Mouse (Mus musculus) heart, embryonic 10.5 days (tissue): ENCODE results near the gene Synj1. TPM values are rescaled to one million over a fixed set of nuclear protein-coding genes. Genes with fewer than 3 reads are reported as not detected.
A peak's percentile ranks its signal among the peaks of the same experiment; 100 is the strongest.

Experiments
- DNase-seq: peaks from one replicate; pipeline ENCODE4 v3.0.0-alpha.2; 2017; ENCODE audit warnings: low spot score
- H3K27ac ChIP-seq: fragments of 300-500 bp; sonication (generic); 2 replicates; pipeline ENCODE4 v1.5.1; 2016; ENCODE audit warnings: mild to moderate bottlenecking
- H3K27me3 ChIP-seq: fragments of 300-500 bp; sonication (generic); 2 replicates; pipeline ENCODE4 v1.6.1; 2016; ENCODE audit warnings: mild to moderate bottlenecking; ENCODE audit not compliant: poor library complexity, insufficient read depth, severe bottlenecking
- H3K36me3 ChIP-seq: fragments of 300-500 bp; sonication (generic); 2 replicates; pipeline ENCODE4 v1.6.1; 2016; ENCODE audit warnings: mild to moderate bottlenecking, moderate library complexity
- H3K4me1 ChIP-seq: fragments of 300-500 bp; sonication (generic); 2 replicates; pipeline ENCODE4 v1.6.1; 2016; ENCODE audit warnings: mild to moderate bottlenecking
- H3K4me3 ChIP-seq: fragments of 300-500 bp; sonication (generic); 2 replicates; pipeline ENCODE4 v1.5.1; 2016; ENCODE audit warnings: mild to moderate bottlenecking, moderate library complexity
- H3K9me3 ChIP-seq: fragments of 300-500 bp; sonication (generic); 2 replicates; pipeline ENCODE4 v1.6.1; 2016; ENCODE audit warnings: mild to moderate bottlenecking, moderate library complexity
- WGBS: fragments of 180-500 bp; shearing (Covaris S2); methylation state at CpG from one replicate; pipeline ENCODE4 v1.1.7; 2016; 5-methylcytosine and 5-hydroxymethylcytosine counted together
- polyA plus RNA-seq: library from polyadenylated mRNA; unstranded; fragments of >200 nt; fragmentation: Nextera tagmentation; extraction: Ambion mirVana; gene quantifications from 2 replicates; pipeline ENCODE4 v1.2.1, GENCODE M21; 2016

The Synj1 gene
- polyA plus RNA-seq, 1 experiment from 2014 or later: 14.3 TPM

DNA sequence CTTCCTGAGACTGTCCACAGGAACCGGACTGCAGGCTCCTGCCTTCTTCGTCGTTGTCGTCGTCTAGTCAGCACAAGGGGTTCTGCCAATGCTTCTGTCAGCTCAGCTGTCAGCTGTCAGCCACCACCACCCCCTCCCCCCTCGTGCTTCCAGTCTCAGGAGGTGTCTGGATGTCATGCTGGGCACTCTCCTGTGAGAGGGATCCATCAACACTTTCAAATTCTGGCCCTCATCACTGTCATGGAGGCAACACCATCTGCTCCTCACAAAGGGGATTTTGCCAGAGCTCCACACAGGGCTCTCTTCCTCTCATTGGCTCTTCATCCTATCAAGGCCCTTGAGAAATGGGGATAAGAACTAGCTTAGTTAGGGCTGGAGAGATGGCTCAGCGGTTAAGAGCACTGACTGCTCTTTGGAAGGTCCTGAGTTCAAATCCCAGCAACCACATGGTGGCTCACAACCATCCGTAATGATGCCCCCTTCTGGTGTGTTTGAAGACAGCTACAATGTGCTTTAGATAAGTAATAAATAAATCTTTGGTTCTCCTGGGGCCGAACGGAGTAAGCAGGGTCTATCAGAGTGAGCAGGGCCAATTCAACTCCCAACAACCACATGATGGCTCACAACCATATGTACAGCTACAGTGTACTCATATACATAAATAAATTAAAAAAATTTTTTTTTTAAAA lies 89.5 kb downstream of the Synj1 start:
- Histone ChIP-seq H3K4me3 (no peak overlapping the region), H3K9me3 (peaks cover 3% of the 10 kb centered on the region; the same call in 1 of the 2 replicates), H3K4me1 (peaks cover 22% of the 10 kb centered on the region), H3K27me3 (peaks cover 28% of the 10 kb centered on the region), H3K27ac (no peak overlapping the region), H3K36me3 (peaks cover 12% of the 10 kb centered on the region)
- peak; percentile 94 for DNase-seq
- WGBS: 25% methylated on average over 10 of the region's 10 CpGs

DNA sequence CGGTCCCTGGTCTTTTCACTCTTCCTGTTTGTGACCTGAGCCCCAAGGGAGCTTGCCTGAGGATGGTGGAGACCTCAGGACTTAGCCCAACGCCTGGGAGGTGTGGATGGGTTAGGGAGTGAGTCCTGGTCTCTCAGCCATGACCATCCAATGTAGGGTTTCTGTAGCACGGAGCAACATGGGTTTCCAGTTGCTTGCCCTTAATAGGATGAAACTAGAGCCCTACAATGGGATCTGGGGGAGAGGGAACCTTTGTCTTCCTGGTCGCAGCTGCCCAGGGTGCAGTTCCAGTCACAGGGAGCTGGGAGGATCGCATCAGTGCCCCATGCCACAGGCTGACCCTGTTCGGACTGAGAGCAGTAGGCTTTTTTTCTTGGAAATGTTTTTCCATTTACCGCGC lies 94.0 kb downstream of the Synj1 start:
- WGBS: 75% methylated on average over 8 of the region's 8 CpGs
- Histone ChIP-seq H3K36me3 (no peaks in the 10 kb centered on the region), H3K9me3 (peaks cover 3% of the 10 kb centered on the region; the same call in 1 of the 2 replicates), H3K4me3 (no peak overlapping the region), H3K4me1 (peaks cover 16% of the 10 kb centered on the region), H3K27ac (0 out of 2 replicates have a peak overlapping the region, but pooled peaks have one; percentile 42), H3K27me3 (peaks cover 24% of the 10 kb centered on the region)
- DNase-seq: no peak

DNA sequence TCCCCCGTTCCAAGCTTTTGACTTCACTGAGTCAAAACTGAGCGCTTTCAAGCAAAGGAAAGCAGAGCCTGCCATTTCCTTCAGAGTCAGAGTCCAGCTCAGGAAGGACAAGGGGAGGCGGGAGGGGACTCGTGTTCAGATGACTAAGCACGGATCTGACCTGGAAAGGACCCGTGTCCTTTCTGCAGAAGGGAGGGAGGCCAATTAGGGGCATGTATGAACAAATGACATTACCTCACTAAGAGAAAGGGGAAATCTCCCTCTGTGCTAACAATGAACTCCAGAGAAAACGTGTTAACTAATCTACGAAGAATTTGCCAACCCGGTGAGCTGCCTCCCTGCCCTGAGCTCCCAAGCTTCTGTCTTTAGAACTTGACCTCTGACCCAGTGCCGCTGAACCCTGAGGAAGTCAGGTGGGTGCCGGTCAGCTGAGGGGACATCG lies 95.0 kb downstream of the Synj1 start:
- 32% methylated on average over 12 of the region's 12 CpGs for WGBS
- no peak for DNase-seq
- Histone ChIP-seq H3K36me3 (no peaks in the 10 kb centered on the region), H3K27me3 (peaks cover 27% of the 10 kb centered on the region), H3K27ac (peak overlapping the region; percentile 47), H3K4me1 (peaks cover 13% of the 10 kb centered on the region), H3K9me3 (peaks cover 3% of the 10 kb centered on the region; the same call in 1 of the 2 replicates), H3K4me3 (no peak overlapping the region)

DNA sequence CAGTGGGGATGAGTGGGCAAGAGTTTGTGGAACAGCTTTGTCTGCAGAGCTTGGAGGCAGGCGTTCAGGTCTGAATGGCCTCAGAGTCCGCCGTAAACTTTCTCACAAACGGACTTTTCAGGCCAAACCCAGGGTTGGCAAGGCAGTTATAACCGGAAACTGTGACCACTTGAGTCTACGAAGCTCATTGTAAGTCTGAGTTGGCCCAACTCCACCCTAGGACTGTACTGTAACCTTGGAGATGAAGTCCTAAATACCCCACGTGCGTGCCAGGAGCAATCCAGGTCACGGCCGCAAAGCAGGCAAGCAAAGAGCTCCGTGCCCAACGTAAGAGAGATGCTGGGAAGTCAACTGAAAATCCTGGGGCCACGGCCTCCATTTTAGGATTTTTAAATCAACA lies 99.3 kb downstream of the Synj1 start:
- DNase-seq: no peak
- Histone ChIP-seq H3K27ac (no peak overlapping the region), H3K27me3 (peaks cover 29% of the 10 kb centered on the region), H3K4me3 (no peak overlapping the region), H3K36me3 (no peaks in the 10 kb centered on the region), H3K9me3 (no peaks in the 10 kb centered on the region), H3K4me1 (peaks cover 23% of the 10 kb centered on the region)
- WGBS: 91% methylated on average over 13 of the region's 13 CpGs

DNA sequence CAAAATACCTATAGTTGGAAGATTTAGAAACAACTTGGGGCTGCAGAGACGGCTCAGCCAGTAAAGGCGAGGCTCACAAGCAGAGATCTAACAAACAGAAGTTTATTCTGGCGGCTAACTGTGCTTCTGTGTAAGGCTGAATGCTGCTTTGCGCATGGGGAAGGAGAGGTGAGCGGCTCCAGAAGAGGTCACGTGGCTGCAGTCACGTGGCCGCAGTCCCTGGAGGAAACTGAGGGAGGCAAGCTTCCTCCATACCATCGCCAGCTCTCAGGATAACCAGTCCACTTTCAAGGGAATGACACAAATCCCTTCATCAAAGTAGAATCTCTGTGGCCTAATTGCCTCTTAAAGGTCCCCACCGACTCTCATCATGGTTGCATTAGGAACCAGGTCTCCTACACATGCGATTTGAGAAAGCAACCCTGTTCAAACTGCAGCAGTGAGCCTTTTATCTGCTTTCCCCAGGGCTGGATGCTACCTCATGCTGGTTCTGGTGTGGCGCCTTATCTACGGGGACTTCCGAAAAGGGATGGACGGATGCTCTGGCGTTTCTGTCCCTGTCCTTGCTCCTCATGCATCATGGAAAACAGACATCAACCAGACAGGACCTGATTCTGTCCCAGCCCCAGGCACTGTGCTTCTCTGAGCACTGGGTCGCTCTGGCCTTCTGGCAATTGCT lies 100.1 kb downstream of the Synj1 start:
- Histone ChIP-seq H3K27ac (no peak overlapping the region), H3K27me3 (peaks cover 26% of the 10 kb centered on the region; the same call in 1 of the 2 replicates), H3K4me3 (no peak overlapping the region), H3K9me3 (no peaks in the 10 kb centered on the region), H3K4me1 (peaks cover 19% of the 10 kb centered on the region), H3K36me3 (no peaks in the 10 kb centered on the region)
- DNase-seq: no peak
- 64% methylated on average over 17 of the region's 17 CpGs for WGBS

DNA sequence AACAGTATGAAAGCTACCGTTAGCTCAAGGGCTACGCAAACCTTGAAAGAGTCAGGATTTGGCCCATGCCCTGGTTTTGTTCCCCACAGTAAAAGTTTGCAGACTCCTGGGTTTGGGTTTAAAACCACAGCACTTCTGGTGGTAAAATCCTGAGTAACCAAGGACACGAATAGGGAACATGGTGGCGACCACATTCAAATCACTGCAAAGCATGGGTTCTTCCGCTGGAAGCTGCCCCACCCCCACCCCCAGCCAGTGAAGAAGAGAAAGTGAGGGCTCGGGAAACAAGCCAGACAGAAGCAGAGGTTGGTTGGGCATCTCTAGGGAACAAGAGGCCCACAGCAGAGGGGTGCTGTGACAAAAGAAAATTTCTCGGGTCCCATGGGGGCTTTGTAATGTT lies 103.9 kb downstream of the Synj1 start:
- DNase-seq: no peak
- Histone ChIP-seq H3K27me3 (peaks cover 26% of the 10 kb centered on the region; the same call in 1 of the 2 replicates), H3K4me1 (peaks cover 31% of the 10 kb centered on the region), H3K36me3 (no peaks in the 10 kb centered on the region), H3K27ac (no peak overlapping the region), H3K4me3 (no peak overlapping the region), H3K9me3 (no peaks in the 10 kb centered on the region)
- WGBS: 62% methylated on average over 7 of the region's 7 CpGs

DNA sequence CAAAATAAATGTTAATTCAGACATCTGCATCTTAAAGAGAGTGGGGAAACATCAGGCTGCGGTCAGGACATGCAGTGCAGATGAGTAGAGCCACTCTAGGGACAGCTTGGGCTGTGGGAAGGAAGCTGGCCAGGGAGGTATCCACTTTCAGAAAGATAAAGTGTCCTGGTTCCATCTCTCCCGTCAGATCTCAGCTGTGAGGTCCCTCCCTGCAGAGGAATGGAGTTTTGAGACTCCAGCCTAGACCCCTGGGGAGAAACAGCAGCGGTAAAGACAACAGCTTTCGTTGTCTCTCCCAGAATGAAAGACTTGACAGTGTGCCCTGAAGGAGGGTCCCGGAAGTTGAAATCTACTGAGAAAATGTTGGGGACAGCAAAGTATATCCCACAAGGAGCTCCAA lies 107.8 kb downstream of the Synj1 start:
- 26% methylated on average over 5 of the region's 5 CpGs for WGBS
- no peak overlapping the region for H3K4me3 ChIP-seq
- peaks cover 5% of the 10 kb centered on the region; the same call in 1 of the 2 replicates for H3K27me3 ChIP-seq
- H3K27ac ChIP-seq: no peak overlapping the region
- H3K36me3 ChIP-seq: no peaks in the 10 kb centered on the region
- DNase-seq: no peak
- H3K9me3 ChIP-seq: no peaks in the 10 kb centered on the region
- peaks cover 22% of the 10 kb centered on the region for H3K4me1 ChIP-seq

DNA sequence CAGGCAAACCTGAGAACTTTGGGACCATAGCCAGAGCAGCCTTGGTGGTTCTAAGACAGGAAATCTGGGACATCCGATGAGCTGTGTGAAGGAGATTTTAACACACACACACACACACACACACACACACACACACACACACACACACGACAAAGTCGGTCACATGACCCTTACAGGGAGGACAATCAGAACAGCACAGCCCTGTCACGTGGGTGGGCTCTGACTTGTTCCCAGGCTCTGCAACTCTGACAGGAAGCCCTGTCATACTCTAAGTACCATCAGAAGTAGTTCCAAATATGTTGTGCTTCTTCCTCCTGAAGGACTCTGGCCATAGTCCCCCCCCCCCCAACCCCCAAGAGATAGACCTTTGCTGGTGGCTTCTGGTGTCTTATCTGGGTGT lies 109.7 kb downstream of the Synj1 start:
- no peak for DNase-seq
- H3K36me3 ChIP-seq: no peaks in the 10 kb centered on the region
- no peak overlapping the region for H3K27ac ChIP-seq
- WGBS: 50% methylated on average over 4 of the region's 4 CpGs
- H3K4me3 ChIP-seq: no peak overlapping the region
- H3K4me1 ChIP-seq: peaks cover 22% of the 10 kb centered on the region
- no peaks in the 10 kb centered on the region for H3K9me3 ChIP-seq
- no peaks in the 10 kb centered on the region for H3K27me3 ChIP-seq

DNA sequence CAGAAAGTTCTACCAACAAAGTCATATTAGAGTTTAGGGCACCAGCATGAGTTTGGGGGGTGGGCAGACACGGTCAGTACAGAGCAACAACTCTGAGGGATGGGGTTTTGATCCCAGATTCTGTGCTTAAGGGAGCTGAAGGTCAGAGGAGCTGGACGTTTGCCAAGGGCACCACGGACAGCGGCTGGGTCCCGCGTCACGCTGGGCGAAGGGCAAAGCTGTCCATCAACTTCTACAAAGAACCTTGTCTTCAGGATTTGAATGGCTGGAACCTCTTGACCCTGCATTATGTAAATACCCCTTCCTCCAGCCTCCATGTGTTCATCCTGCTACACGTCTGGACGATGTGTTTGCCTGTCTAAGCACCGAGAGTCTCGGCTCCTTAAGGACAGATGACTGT lies 111.6 kb downstream of the Synj1 start:
- DNase-seq: no peak
- no peak overlapping the region for H3K4me3 ChIP-seq
- WGBS: 59% methylated on average over 12 of the region's 12 CpGs
- H3K27me3 ChIP-seq: no peaks in the 10 kb centered on the region
- H3K36me3 ChIP-seq: no peaks in the 10 kb centered on the region
- H3K27ac ChIP-seq: no peak overlapping the region
- H3K9me3 ChIP-seq: no peaks in the 10 kb centered on the region
- H3K4me1 ChIP-seq: peaks cover 22% of the 10 kb centered on the region

DNA sequence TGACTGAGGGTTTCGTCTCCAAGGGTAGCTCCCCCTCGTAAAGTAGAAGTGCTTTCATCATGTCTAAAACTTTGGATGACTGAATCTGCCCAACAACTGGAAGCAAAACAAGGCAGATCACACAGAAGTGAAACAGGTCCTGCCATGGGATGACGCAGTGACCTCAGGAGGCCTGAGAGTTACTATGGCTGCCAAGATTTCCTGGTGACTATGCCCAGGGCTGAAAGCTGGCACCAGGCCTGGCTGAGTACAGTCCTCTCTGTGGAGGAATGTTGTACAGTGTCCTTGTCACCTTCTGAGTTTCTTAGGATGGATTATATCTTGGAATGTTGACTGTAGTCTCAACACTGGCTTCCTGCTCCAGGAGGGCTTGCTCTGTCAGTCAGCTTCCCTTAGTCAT lies 113.5 kb downstream of the Synj1 start:
- Histone ChIP-seq H3K4me1 (peaks cover 8% of the 10 kb centered on the region), H3K36me3 (no peaks in the 10 kb centered on the region), H3K27ac (no peak overlapping the region), H3K27me3 (0 out of 2 replicates have a peak, but pooled peaks cover 4% of the 10 kb centered on the region), H3K9me3 (no peaks in the 10 kb centered on the region), H3K4me3 (no peak overlapping the region)
- no peak for DNase-seq
- 92% methylated on average over 3 of the region's 3 CpGs for WGBS

DNA sequence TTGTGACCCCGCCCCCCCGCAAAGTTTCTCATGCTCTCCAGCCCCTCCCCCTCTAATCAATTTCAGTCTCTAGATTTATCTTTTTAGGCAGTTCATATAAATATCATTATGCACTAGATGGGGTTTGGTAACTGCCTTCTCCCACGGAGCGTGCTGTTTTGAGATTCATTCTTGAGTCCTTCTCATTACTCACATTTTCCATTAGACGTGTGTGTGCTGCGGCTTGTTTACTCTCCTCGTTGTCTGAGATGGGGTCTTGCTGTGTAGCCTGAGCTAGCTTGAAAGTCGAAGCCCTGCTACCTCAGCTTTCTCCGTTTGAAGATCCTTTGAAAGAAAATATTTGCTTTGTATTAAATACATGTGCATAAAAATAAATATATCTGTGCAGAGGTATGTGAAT lies 117.3 kb downstream of the Synj1 start:
- 54% methylated on average over 9 of the region's 9 CpGs for WGBS
- no peaks in the 10 kb centered on the region for H3K9me3 ChIP-seq
- H3K27ac ChIP-seq: no peak overlapping the region
- DNase-seq: no peak
- peaks cover 6% of the 10 kb centered on the region; the same call in 1 of the 2 replicates for H3K27me3 ChIP-seq
- H3K4me1 ChIP-seq: peaks cover 14% of the 10 kb centered on the region
- no peaks in the 10 kb centered on the region for H3K36me3 ChIP-seq
- H3K4me3 ChIP-seq: no peak overlapping the region

DNA sequence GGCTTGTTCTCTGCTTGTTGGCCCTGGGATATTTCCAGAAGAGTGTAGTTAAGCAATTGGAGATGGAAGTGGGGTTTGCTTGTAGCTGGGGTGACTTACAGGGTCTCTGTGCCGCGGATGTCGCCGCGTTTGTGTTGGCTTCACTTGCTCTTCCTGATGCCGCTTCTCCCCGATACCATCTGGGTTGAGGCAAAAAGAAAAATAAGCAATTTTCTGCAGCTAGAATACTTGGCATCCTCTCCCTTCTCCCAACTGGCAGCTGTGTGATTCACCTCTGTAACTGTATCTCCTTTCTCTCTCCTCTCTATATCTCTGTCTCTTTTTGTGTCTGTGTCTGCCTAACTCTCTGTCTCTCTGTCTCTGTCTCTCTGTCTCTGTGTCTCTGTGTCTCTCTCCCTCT lies 118.1 kb downstream of the Synj1 start:
- Histone ChIP-seq H3K36me3 (no peaks in the 10 kb centered on the region), H3K27me3 (peaks cover 6% of the 10 kb centered on the region; the same call in 1 of the 2 replicates), H3K9me3 (no peaks in the 10 kb centered on the region), H3K4me1 (peaks cover 14% of the 10 kb centered on the region), H3K4me3 (no peak overlapping the region), H3K27ac (no peak overlapping the region)
- WGBS: 74% methylated on average over 7 of the region's 7 CpGs
- no peak for DNase-seq

DNA sequence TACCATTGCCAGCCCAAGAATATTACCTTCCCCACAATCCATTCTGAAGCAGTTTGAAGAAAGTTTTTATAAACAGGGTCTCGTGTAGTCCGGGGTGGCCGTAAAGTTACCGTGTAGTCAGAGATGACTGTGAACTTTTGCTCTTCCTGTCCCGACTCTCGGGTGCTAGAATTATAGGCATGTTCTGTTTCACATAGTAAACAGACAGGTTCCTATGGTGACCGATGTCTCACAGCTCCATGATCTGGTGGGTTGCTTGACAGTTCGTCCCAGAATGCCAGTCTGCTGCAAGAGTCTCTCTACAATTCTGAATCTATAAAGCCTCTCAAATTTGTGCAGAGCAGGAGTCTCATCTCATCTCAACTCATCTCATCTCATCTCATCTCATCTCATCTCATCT lies 119.0 kb downstream of the Synj1 start:
- Histone ChIP-seq H3K27me3 (peaks cover 6% of the 10 kb centered on the region; the same call in 1 of the 2 replicates), H3K9me3 (no peaks in the 10 kb centered on the region), H3K27ac (no peak overlapping the region), H3K4me1 (peaks cover 14% of the 10 kb centered on the region), H3K4me3 (no peak overlapping the region), H3K36me3 (no peaks in the 10 kb centered on the region)
- 35% methylated on average over 8 of the region's 8 CpGs for WGBS
- no peak for DNase-seq
